Mouse (Mus musculus) small intestine, adult 10 weeks (tissue): Measurements from ENCODE around the gene Cacng8. TPM values are rescaled to one million over a fixed set of nuclear protein-coding genes. Genes with fewer than 3 reads are reported as not detected.

Source experiments
- polyA plus RNA-seq: library from polyadenylated mRNA; stranded (reverse); fragments of 350-450 nt; fragmentation: Illumina TruSeq; extraction: RNeasy Lipid Tissue Mini Kit (QIAGEN cat#74804); gene quantifications from one replicate; pipeline ENCODE4 v1.2.3, GENCODE M21; 2014; ENCODE audit warnings: low replicate concordance

Gene Cacng8
- not detected for polyA plus RNA-seq

GRCm38 (mm10) chr7:3390413-3391080, at the start of gene Cacng8:
Cacng8 (plus strand) TSS chr7:3390683.

GRCm38 (mm10) chr7:3423895-3424294, 33.4 kb downstream of the Cacng8 start, which contains the start of gene Cacng6:
Cacng6 (plus strand) TSS chr7:3424195.

Other genes starting within 250 kb of the Cacng8 start
- gene AU018091, start 221.5 kb upstream of the Cacng8 start, polyA plus RNA-seq: not detected
- gene Nlrp12, start 140.9 kb upstream of the Cacng8 start, polyA plus RNA-seq: 0.04 TPM
- 53.6 TPM for gene Myadm, start 101.6 kb upstream of the Cacng8 start, polyA plus RNA-seq
- gene Prkcg, start 101.5 kb upstream of the Cacng8 start, polyA plus RNA-seq: not detected
- gene Cacng7, start 57.7 kb upstream of the Cacng8 start, polyA plus RNA-seq: 0.45 TPM
- gene Cacng6, start 33.5 kb downstream of the Cacng8 start, polyA plus RNA-seq: not detected
- gene Tarm1, start 111.9 kb downstream of the Cacng8 start, polyA plus RNA-seq: not detected
- not detected for gene Oscar, start 225.5 kb downstream of the Cacng8 start, polyA plus RNA-seq
- 9.0 TPM for gene Ndufa3, start 226.7 kb downstream of the Cacng8 start, polyA plus RNA-seq
- not detected for gene Tfpt, start 239.2 kb downstream of the Cacng8 start, polyA plus RNA-seq
- 9.5 TPM for gene Prpf31, start 239.3 kb downstream of the Cacng8 start, polyA plus RNA-seq